Mouse (Mus musculus): ENCODE data around the gene Por. TPM values are rescaled to one million over a fixed set of nuclear protein-coding genes. Genes with fewer than 3 reads are reported as not detected.

The Por gene
- total RNA-seq, 1 experiment, result 125 TPM

DNA sequence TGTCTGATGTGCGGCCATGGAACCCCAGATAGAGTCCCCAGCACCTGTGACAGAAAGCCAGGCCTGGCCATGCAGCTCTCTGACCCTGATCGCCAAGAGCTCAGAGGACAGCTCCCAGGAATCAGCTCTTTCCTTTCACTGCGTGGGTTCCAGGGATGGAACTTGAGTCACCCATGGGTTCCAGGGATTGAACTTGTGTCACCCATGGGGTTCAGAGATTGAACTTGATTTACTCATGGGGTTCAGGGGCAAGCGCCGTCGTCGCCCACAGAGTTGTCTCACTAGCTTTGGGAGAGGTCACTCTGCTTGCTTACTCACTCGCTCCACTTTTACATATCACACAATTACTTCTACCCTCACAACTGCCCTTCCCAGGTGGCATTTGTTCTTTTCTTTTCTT, 51.2 kb downstream of the Por start:
- Histone ChIP-seq H3K9me3 (ENCODE audit: control insufficient read depth, insufficient read depth, low read depth, low read length) (no peaks in the 10 kb centered on the region), H3K36me3 (ENCODE audit: control insufficient read depth, insufficient read depth, low read length, poor library complexity, severe bottlenecking) (peaks cover 16% of the 10 kb centered on the region), H3K9ac (ENCODE audit: insufficient read depth, low read depth, low read length, poor library complexity, severe bottlenecking) (no peak overlapping the region), H3K27ac (ENCODE audit: insufficient read depth, low read depth, low read length, poor library complexity, severe bottlenecking) (no peak overlapping the region), H3K4me3 (ENCODE audit: insufficient read depth in 1 of 2, low read depth in 1 of 2, low read length in 2 of 2, poor library complexity in 1 of 2, severe bottlenecking in 1 of 2) (no peak overlapping the region), H3K4me1 (ENCODE audit: control insufficient read depth in 2 of 2, insufficient read depth in 2 of 2, low read length in 2 of 2, poor library complexity in 1 of 2) (peaks cover 0 to 18% of the 10 kb centered on the region in 2 experiments; a peak in 2 of 4 replicates)
- TF ChIP-seq ZC3H11A (IDR thresholded peaks at IDR 0.05; ENCODE audit: borderline replicate concordance, low read depth, low read length) (no peak), ZNF384 (IDR thresholded peaks at IDR 0.05; ENCODE audit: low read depth, low read length) (no peak), MAFK (IDR thresholded peaks at IDR 0.05; ENCODE audit: insufficient read depth, low read depth, low read length) (no peak), HCFC1 (IDR thresholded peaks at IDR 0.05; ENCODE audit: borderline replicate concordance, insufficient read depth, low read length) (no peak), CHD2 (IDR thresholded peaks at IDR 0.05; ENCODE audit: low read depth, low read length) (no peak)
- in situ Hi-C loops (cut with MboI; ENCODE audit: low sequenced_read_pairs in 2 of 2, unreplicated experiment in 2 of 2), result no loop called here
- DNase-seq (ENCODE audit: low read depth, low spot score), result no peak

DNA sequence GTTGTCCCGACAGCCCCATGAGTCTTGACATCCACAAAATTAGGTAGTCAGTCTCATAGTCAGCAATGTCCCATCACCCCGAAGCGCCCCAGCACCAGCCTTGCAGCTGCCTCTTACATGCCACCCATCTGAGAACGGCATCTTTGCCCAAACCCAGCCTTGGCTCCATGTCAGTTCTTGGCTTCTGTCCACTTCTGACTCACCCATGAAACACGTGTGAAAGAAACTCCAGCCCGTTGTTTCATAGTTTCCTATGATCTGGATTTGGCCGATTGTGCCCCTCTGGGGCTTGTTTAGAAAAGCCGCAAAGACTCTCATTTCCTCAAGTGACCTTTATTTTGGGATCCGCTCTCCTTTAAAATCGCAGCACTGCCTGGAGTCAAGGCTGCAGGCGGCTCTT, 52.3 kb downstream of the Por start:
- DNase-seq (ENCODE audit: low read depth, low spot score), result no peak
- in situ Hi-C loops (cut with MboI; ENCODE audit: low sequenced_read_pairs in 2 of 2, unreplicated experiment in 2 of 2), result no loop called here
- TF ChIP-seq ZNF384 (IDR thresholded peaks at IDR 0.05; ENCODE audit: low read depth, low read length) (no peak), MAFK (IDR thresholded peaks at IDR 0.05; ENCODE audit: insufficient read depth, low read depth, low read length) (no peak)
- no peak overlapping the region for H3K4me3 ChIP-seq (ENCODE audit: insufficient read depth in 1 of 2, low read depth in 1 of 2, low read length in 2 of 2, poor library complexity in 1 of 2, severe bottlenecking in 1 of 2)
- peaks cover 0 to 18% of the 10 kb centered on the region in 2 experiments; a peak in 2 of 4 replicates for H3K4me1 ChIP-seq (ENCODE audit: control insufficient read depth in 2 of 2, insufficient read depth in 2 of 2, low read length in 2 of 2, poor library complexity in 1 of 2)
- H3K9ac ChIP-seq (ENCODE audit: insufficient read depth, low read depth, low read length, poor library complexity, severe bottlenecking), result no peak overlapping the region
- peaks cover 14% of the 10 kb centered on the region for H3K36me3 ChIP-seq (ENCODE audit: control insufficient read depth, insufficient read depth, low read length, poor library complexity, severe bottlenecking)
- no peaks in the 10 kb centered on the region for H3K9me3 ChIP-seq (ENCODE audit: control insufficient read depth, insufficient read depth, low read depth, low read length)
- no peak overlapping the region for H3K27ac ChIP-seq (ENCODE audit: insufficient read depth, low read depth, low read length, poor library complexity, severe bottlenecking)

DNA sequence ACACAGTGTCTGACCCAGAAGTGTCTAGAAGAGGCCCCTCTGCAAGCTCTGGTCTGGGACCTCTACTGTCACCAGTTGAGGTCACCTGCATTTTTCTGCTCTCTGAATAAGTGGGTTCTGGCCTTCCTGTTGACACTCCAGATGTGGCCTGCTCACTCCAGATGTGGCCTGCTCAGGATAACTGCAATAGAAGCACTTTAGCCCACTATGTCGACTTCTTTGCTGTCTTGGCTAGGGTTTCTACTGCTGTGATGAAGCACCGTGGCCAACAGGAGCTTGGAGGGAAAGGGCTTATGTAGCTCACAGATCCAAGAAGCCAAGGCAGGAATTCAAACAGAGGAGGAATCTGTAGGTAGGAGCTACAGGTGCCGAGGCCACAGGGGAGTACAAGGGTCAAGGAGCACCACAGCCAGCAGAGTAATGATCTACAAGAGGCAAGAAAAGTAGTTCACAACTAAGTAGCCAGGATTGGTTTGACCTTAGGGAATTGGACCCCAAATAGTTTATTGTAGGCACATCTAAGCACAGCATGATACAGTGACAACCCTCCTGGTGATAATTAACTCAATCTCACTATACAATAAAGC, 53.4 kb downstream of the Por start:
- in situ Hi-C loops (cut with MboI; ENCODE audit: low sequenced_read_pairs in 2 of 2, unreplicated experiment in 2 of 2), result no loop called here
- no peak overlapping the region for H3K4me3 ChIP-seq (ENCODE audit: insufficient read depth in 1 of 2, low read depth in 1 of 2, low read length in 2 of 2, poor library complexity in 1 of 2, severe bottlenecking in 1 of 2)
- no peak overlapping the region for H3K27ac ChIP-seq (ENCODE audit: insufficient read depth, low read depth, low read length, poor library complexity, severe bottlenecking)
- H3K4me1 ChIP-seq (ENCODE audit: control insufficient read depth in 2 of 2, insufficient read depth in 2 of 2, low read length in 2 of 2, poor library complexity in 1 of 2), result peaks cover 0 to 18% of the 10 kb centered on the region in 2 experiments; a peak in 2 of 4 replicates
- no peak overlapping the region for H3K9ac ChIP-seq (ENCODE audit: insufficient read depth, low read depth, low read length, poor library complexity, severe bottlenecking)
- DNase-seq (ENCODE audit: low read depth, low spot score), result no peak
- H3K9me3 ChIP-seq (ENCODE audit: control insufficient read depth, insufficient read depth, low read depth, low read length), result no peaks in the 10 kb centered on the region
- peaks cover 8% of the 10 kb centered on the region; the same call in 1 of the 2 replicates for H3K36me3 ChIP-seq (ENCODE audit: control insufficient read depth, insufficient read depth, low read length, poor library complexity, severe bottlenecking)
- TF ChIP-seq ZC3H11A (IDR thresholded peaks at IDR 0.05; ENCODE audit: borderline replicate concordance, low read depth, low read length) (no peak), CHD2 (IDR thresholded peaks at IDR 0.05; ENCODE audit: low read depth, low read length) (no peak), MAFK (IDR thresholded peaks at IDR 0.05; ENCODE audit: insufficient read depth, low read depth, low read length) (no peak), HCFC1 (IDR thresholded peaks at IDR 0.05; ENCODE audit: borderline replicate concordance, insufficient read depth, low read length) (no peak), ZNF384 (IDR thresholded peaks at IDR 0.05; ENCODE audit: low read depth, low read length) (no peak)

DNA sequence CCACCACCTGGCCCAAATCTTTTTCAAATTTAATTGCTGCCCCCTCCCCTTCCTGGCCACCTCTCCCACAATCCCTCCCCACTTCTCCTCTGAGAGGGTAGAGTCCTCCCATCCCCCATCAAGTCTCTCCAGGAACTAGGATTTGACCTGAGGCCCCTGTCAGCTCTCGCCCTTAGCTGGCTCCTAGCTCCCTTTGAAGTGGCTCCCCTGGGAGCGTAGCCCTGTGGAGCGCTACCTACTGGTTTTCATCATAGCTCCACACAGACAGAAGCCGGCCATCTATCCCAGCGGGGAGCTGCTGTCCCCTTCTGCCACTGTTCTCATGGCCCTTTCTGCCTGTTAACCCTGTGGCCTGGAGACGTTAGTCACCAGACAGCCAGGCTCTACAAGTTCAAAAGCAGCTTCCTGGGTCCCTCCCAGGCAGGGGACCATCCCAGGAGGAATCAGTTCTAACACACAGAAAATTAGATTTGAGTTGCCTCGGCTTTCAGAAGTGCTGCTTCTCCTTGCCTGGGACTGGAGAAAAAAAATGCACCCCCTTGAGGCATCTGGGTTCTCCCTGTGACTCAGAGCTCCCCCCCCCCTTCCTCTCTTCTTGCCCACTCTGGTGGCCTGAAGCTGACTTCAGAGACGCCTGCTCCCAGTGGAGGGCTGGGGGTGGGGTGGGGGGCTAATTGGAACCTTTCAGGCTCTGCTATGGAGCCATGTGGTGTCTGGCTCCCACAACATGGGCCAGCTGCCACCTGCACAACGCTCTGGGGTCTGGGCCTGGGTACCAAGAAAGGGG, 54.9 kb downstream of the Por start:
- TF ChIP-seq ZC3H11A (IDR thresholded peaks at IDR 0.05; ENCODE audit: borderline replicate concordance, low read depth, low read length) (no peak), ZNF384 (IDR thresholded peaks at IDR 0.05; ENCODE audit: low read depth, low read length) (no peak), CHD2 (IDR thresholded peaks at IDR 0.05; ENCODE audit: low read depth, low read length) (no peak), MAFK (IDR thresholded peaks at IDR 0.05; ENCODE audit: insufficient read depth, low read depth, low read length) (no peak), HCFC1 (IDR thresholded peaks at IDR 0.05; ENCODE audit: borderline replicate concordance, insufficient read depth, low read length) (no peak)
- 0 out of 2 replicates have a peak overlapping the region, but pooled peaks have one; percentile 9 for H3K27ac ChIP-seq (ENCODE audit: insufficient read depth, low read depth, low read length, poor library complexity, severe bottlenecking)
- peaks cover 0 to 16% of the 10 kb centered on the region in 2 experiments; a peak in 2 of 4 replicates for H3K4me1 ChIP-seq (ENCODE audit: control insufficient read depth in 2 of 2, insufficient read depth in 2 of 2, low read length in 2 of 2, poor library complexity in 1 of 2)
- in situ Hi-C loops (cut with MboI; ENCODE audit: low sequenced_read_pairs in 2 of 2, unreplicated experiment in 2 of 2), result no loop called here
- H3K9ac ChIP-seq (ENCODE audit: insufficient read depth, low read depth, low read length, poor library complexity, severe bottlenecking), result no peak overlapping the region
- no peak for DNase-seq (ENCODE audit: low read depth, low spot score)
- H3K4me3 ChIP-seq (ENCODE audit: insufficient read depth in 1 of 2, low read depth in 1 of 2, low read length in 2 of 2, poor library complexity in 1 of 2, severe bottlenecking in 1 of 2), result no peak overlapping the region
- H3K9me3 ChIP-seq (ENCODE audit: control insufficient read depth, insufficient read depth, low read depth, low read length), result no peaks in the 10 kb centered on the region
- peaks cover 11% of the 10 kb centered on the region; the same call in 1 of the 2 replicates for H3K36me3 ChIP-seq (ENCODE audit: control insufficient read depth, insufficient read depth, low read length, poor library complexity, severe bottlenecking)
